13 mouse cellular contexts compared by ENCODE assay signal in genomic region chr16:45934721-45935407, GRCm38 (mm10). TPM values are rescaled to one million over a fixed set of nuclear protein-coding genes. Genes with fewer than 3 reads are reported as not detected.
A peak's percentile ranks its signal among the peaks of the same experiment; 100 is the strongest.
DNase-seq lines count a peak whose midpoint lies in the region; ATAC-seq and TF ChIP-seq lines count a peak whose summit lies in the region.
"Had no signal": no experiment of that assay in that cellular context is flagged by ENCODE, and none has a peak within 500 bp of the region (broad histone marks: within the 10 kb centered on the region; RNA-seq: fewer than 3 reads in every experiment).

No protein-coding gene starts in this region.

- peak; percentile 58; the same call in 1 of the 2 replicates for ATAC-seq in lung, embryonic 14.5 days (ENCODE audit: insufficient read depth)
- ATAC-seq in embryonic facial prominence, embryonic 12.5 days (ENCODE audit: insufficient number of reproducible peaks, insufficient read depth, low FRiP score, low TSS enrichment), result peak; percentile 95
- ATAC-seq in limb, embryonic 14.5 days (ENCODE audit: low FRiP score, low read depth), result peak; percentile 64

- no peak for DNase-seq in heart, embryonic 10.5 days (ENCODE audit: low spot score)
- DNase-seq in heart, postnatal 36 days, result no peak
- no peak for DNase-seq in lung, embryonic 14.5 days
- no peak for DNase-seq in lung, adult 18-20 months
- peak; percentile 58 for DNase-seq in limb, embryonic 14.5 days (ENCODE audit: low spot score)
- DNase-seq in thymus, postnatal 14 days, result no peak
- DNase-seq in left cerebral cortex, postnatal 36 days (ENCODE audit: low spot score in 2 of 2), result no peak
- DNase-seq: cerebellum, adult 9-11 months; heart, postnatal 4 days; thymus, adult 2 months had no signal

- no peaks in the 10 kb centered on the region for H3K27me3 ChIP-seq in heart, embryonic 10.5 days (ENCODE audit: insufficient read depth, poor library complexity, severe bottlenecking)
- no peaks in the 10 kb centered on the region for H3K27me3 ChIP-seq in lung, embryonic 14.5 days (ENCODE audit: insufficient read depth, low read length)
- H3K27me3 ChIP-seq in embryonic facial prominence, embryonic 12.5 days, result no peaks in the 10 kb centered on the region
- no peaks in the 10 kb centered on the region for H3K27me3 ChIP-seq in limb, embryonic 14.5 days (ENCODE audit: control insufficient read depth, insufficient read depth, low read length)

- H3K36me3 ChIP-seq in heart, embryonic 10.5 days, result no peaks in the 10 kb centered on the region
- no peaks in the 10 kb centered on the region for H3K36me3 ChIP-seq in lung, embryonic 14.5 days (ENCODE audit: insufficient read depth)
- H3K36me3 ChIP-seq in embryonic facial prominence, embryonic 12.5 days, result no peaks in the 10 kb centered on the region
- H3K36me3 ChIP-seq in limb, embryonic 14.5 days (ENCODE audit: control insufficient read depth, insufficient read depth, low read length), result no peaks in the 10 kb centered on the region

- H3K27ac ChIP-seq in heart, embryonic 10.5 days, result 0 out of 2 replicates have a peak overlapping the region, but pooled peaks have one; percentile 32
- peak overlapping the region; percentile 39; the same call in 1 of the 2 replicates for H3K27ac ChIP-seq in lung, embryonic 14.5 days (ENCODE audit: low read depth)
- H3K27ac ChIP-seq in embryonic facial prominence, embryonic 12.5 days, result peak overlapping the region; percentile 78
- H3K27ac ChIP-seq in limb, embryonic 14.5 days (replicated peaks; ENCODE audit: low read depth, low read length), result peak overlapping the region; percentile 38; the same call in 1 of the 2 replicates
- H3K27ac ChIP-seq: liver, embryonic 14.5 days had no signal

- WGBS in heart, embryonic 10.5 days, result 51% methylated on average over 2 of the region's 2 CpGs
- 40% methylated on average over 2 of the region's 2 CpGs for WGBS in lung, embryonic 14.5 days
- WGBS in embryonic facial prominence, embryonic 12.5 days, result 26% methylated on average over 2 of the region's 2 CpGs
- WGBS in limb, embryonic 14.5 days, result 16% methylated on average over 2 of the region's 2 CpGs

- intact Hi-C loops in heart, postnatal 36 days (cut with DNase I), result no loop called here
- intact Hi-C loops in left cerebral cortex, postnatal 36 days (cut with DNase I), result no loop called here

- no peak overlapping the region for H3K4me3 ChIP-seq in heart, embryonic 10.5 days
- no peak overlapping the region for H3K4me3 ChIP-seq in lung, embryonic 14.5 days (ENCODE audit: low read depth, low read length)
- H3K4me3 ChIP-seq in embryonic facial prominence, embryonic 12.5 days, result no peak overlapping the region
- no peak overlapping the region for H3K4me3 ChIP-seq in limb, embryonic 14.5 days (replicated peaks; ENCODE audit: low read length)

- H3K4me1 ChIP-seq in heart, embryonic 10.5 days, result no peaks in the 10 kb centered on the region
- H3K4me1 ChIP-seq in lung, embryonic 14.5 days (ENCODE audit: insufficient read depth), result no peaks in the 10 kb centered on the region
- H3K4me1 ChIP-seq in embryonic facial prominence, embryonic 12.5 days, result peaks cover 23% of the 10 kb centered on the region
- peaks cover 34% of the 10 kb centered on the region for H3K4me1 ChIP-seq in limb, embryonic 14.5 days (ENCODE audit: control insufficient read depth, insufficient read depth, low read length)

- no peak for TF ChIP-seq POLR2A in limb, embryonic 14.5 days (IDR thresholded peaks at IDR 0.05; ENCODE audit: borderline replicate concordance, extremely low read depth, insufficient read depth, insufficient read length)

- TF ChIP-seq CTCF in lung, embryonic 14.5 days (IDR thresholded peaks at IDR 0.05; ENCODE audit: low read depth), result no peak

- no peak overlapping the region for H3K4me2 ChIP-seq in lung, embryonic 14.5 days
- H3K4me2 ChIP-seq in embryonic facial prominence, embryonic 12.5 days (replicated peaks), result no peak overlapping the region
- H3K4me2 ChIP-seq in limb, embryonic 14.5 days (replicated peaks; ENCODE audit: low read depth, low read length, severe bottlenecking), result no peak overlapping the region

- no peaks in the 10 kb centered on the region for H3K9me3 ChIP-seq in heart, embryonic 10.5 days
- no peaks in the 10 kb centered on the region for H3K9me3 ChIP-seq in lung, embryonic 14.5 days (ENCODE audit: low read depth, low read length)
- no peaks in the 10 kb centered on the region for H3K9me3 ChIP-seq in embryonic facial prominence, embryonic 12.5 days
- H3K9me3 ChIP-seq in limb, embryonic 14.5 days (ENCODE audit: control insufficient read depth, low read length), result no peaks in the 10 kb centered on the region

- no peak overlapping the region for H3K9ac ChIP-seq in lung, embryonic 14.5 days
- H3K9ac ChIP-seq in embryonic facial prominence, embryonic 12.5 days, result no peak overlapping the region
- no peak overlapping the region for H3K9ac ChIP-seq in limb, embryonic 14.5 days (ENCODE audit: low read depth, low read length, severe bottlenecking)
- H3K9ac ChIP-seq: liver, embryonic 14.5 days had no signal

RNA-seq across cellular contexts. Expression of gene Phldb2, which starts 18.5 kb away (rescaled TPM):
- polyA plus RNA-seq in heart, embryonic 10.5 days (2016; fragmentation: Nextera tagmentation; extraction: Ambion mirVana), result 42.1 and 45.8 TPM in 2 replicates
- total RNA-seq in heart, postnatal 36 days (2021), result 10 to 100 TPM; 14.8 to 16.4 TPM
- 47.3 and 48.0 TPM in 2 replicates for polyA plus RNA-seq in lung, embryonic 14.5 days (2014; fragmentation: Nextera tagmentation; extraction: Ambion mirVana)
- 72.5 and 77.8 TPM in 2 replicates for polyA plus RNA-seq in embryonic facial prominence, embryonic 12.5 days (2016; fragmentation: Nextera tagmentation; extraction: Ambion mirVana)
- 46.5 and 51.0 TPM in 2 replicates for polyA plus RNA-seq in limb, embryonic 14.5 days (2012; rRNA removed)
- 55.8 and 57.9 TPM in 2 replicates for polyA plus RNA-seq in limb, embryonic 14.5 days (2014; fragmentation: Nextera tagmentation; extraction: Ambion mirVana)
- 1 to 10 TPM; 4.4 to 9.9 TPM for total RNA-seq in left cerebral cortex, postnatal 36 days (2021)
- total RNA-seq: MEL had no signal
